Mouse (Mus musculus): ENCODE measurements around the gene Abtb1. TPM values are rescaled to one million over a fixed set of nuclear protein-coding genes. Genes with fewer than 3 reads are reported as not detected.

Gene Abtb1
- polyA plus RNA-seq, 1 experiment from 2014 or later = 24.1 TPM

- no peaks in the 10 kb centered on the region for H3K4me1 ChIP-seq (ENCODE audit: control insufficient read depth, insufficient read depth, low read length)
- peaks cover 14% of the 10 kb centered on the region; the same call in 1 of the 2 replicates for H3K36me3 ChIP-seq (ENCODE audit: control insufficient read depth, insufficient read depth, low read length)
- no peak for ATAC-seq (ENCODE audit: insufficient number of reproducible peaks, insufficient read depth, low FRiP score, low read depth)
- H3K9ac ChIP-seq (replicated peaks; ENCODE audit: low read depth, low read length) = no peak overlapping the region
- no peak overlapping the region for H3K4me2 ChIP-seq (replicated peaks; ENCODE audit: low read depth, low read length)
- H3K27ac ChIP-seq (ENCODE audit: low read length) = no peak overlapping the region
- H3K9me3 ChIP-seq (ENCODE audit: control insufficient read depth, low read depth, low read length) = no peaks in the 10 kb centered on the region
- no peaks in the 10 kb centered on the region for H3K27me3 ChIP-seq (ENCODE audit: control insufficient read depth, insufficient read depth, low read length)
- WGBS = 0% methylated on average over 2 of the region's 2 CpGs
- H3K4me3 ChIP-seq (ENCODE audit: low read depth, low read length) = no peak overlapping the region
Observed at GRCm38 (mm10) chr6:88860914-88861313, 19.1 kb upstream of the Abtb1 start.

- Histone ChIP-seq H3K4me2 (replicated peaks; ENCODE audit: low read depth, low read length) (no peak overlapping the region), H3K4me1 (ENCODE audit: control insufficient read depth, insufficient read depth, low read length) (no peaks in the 10 kb centered on the region), H3K36me3 (ENCODE audit: control insufficient read depth, insufficient read depth, low read length) (peaks cover 6% of the 10 kb centered on the region; the same call in 1 of the 2 replicates), H3K27me3 (ENCODE audit: control insufficient read depth, insufficient read depth, low read length) (no peaks in the 10 kb centered on the region), H3K4me3 (ENCODE audit: low read depth, low read length) (no peak overlapping the region), H3K9me3 (ENCODE audit: control insufficient read depth, low read depth, low read length) (no peaks in the 10 kb centered on the region), H3K27ac (ENCODE audit: low read length) (no peak overlapping the region), H3K9ac (replicated peaks; ENCODE audit: low read depth, low read length) (no peak overlapping the region)
- no peak for ATAC-seq (ENCODE audit: insufficient number of reproducible peaks, insufficient read depth, low FRiP score, low read depth)
- WGBS = 72% methylated on average over 7 of the region's 7 CpGs
Observed at GRCm38 (mm10) chr6:88858341-88858740, 16.6 kb upstream of the Abtb1 start.

GRCm38 (mm10) chr6:88857830-88858229 is 16.0 kb upstream of the Abtb1 start:
- no peak overlapping the region for H3K27ac ChIP-seq (ENCODE audit: low read length)

GRCm38 (mm10) chr6:88857249-88857648 is 15.5 kb upstream of the Abtb1 start:
- Histone ChIP-seq H3K27ac (ENCODE audit: low read length) (no peak overlapping the region), H3K36me3 (ENCODE audit: control insufficient read depth, insufficient read depth, low read length) (peaks cover 3% of the 10 kb centered on the region; the same call in 1 of the 2 replicates), H3K4me3 (ENCODE audit: low read depth, low read length) (no peak overlapping the region), H3K9me3 (ENCODE audit: control insufficient read depth, low read depth, low read length) (no peaks in the 10 kb centered on the region), H3K27me3 (ENCODE audit: control insufficient read depth, insufficient read depth, low read length) (no peaks in the 10 kb centered on the region), H3K4me1 (ENCODE audit: control insufficient read depth, insufficient read depth, low read length) (no peaks in the 10 kb centered on the region), H3K9ac (replicated peaks; ENCODE audit: low read depth, low read length) (no peak overlapping the region), H3K4me2 (replicated peaks; ENCODE audit: low read depth, low read length) (no peak overlapping the region)
- ATAC-seq (ENCODE audit: insufficient number of reproducible peaks, insufficient read depth, low FRiP score, low read depth) = no peak
- 37% methylated on average over 9 of the region's 9 CpGs for WGBS

More at GRCm38 (mm10) chr6:88857830-88858229, 16.0 kb upstream of the Abtb1 start:
- Histone ChIP-seq H3K27me3 (ENCODE audit: control insufficient read depth, insufficient read depth, low read length) (no peaks in the 10 kb centered on the region), H3K9me3 (ENCODE audit: control insufficient read depth, low read depth, low read length) (no peaks in the 10 kb centered on the region), H3K4me3 (ENCODE audit: low read depth, low read length) (no peak overlapping the region), H3K4me2 (replicated peaks; ENCODE audit: low read depth, low read length) (no peak overlapping the region), H3K36me3 (ENCODE audit: control insufficient read depth, insufficient read depth, low read length) (peaks cover 6% of the 10 kb centered on the region; the same call in 1 of the 2 replicates), H3K9ac (replicated peaks; ENCODE audit: low read depth, low read length) (no peak overlapping the region), H3K4me1 (ENCODE audit: control insufficient read depth, insufficient read depth, low read length) (no peaks in the 10 kb centered on the region)
- WGBS = 85% methylated on average over 6 of the region's 6 CpGs
- ATAC-seq (ENCODE audit: insufficient number of reproducible peaks, insufficient read depth, low FRiP score, low read depth) = no peak

- Histone ChIP-seq H3K9me3 (ENCODE audit: control insufficient read depth, low read depth, low read length) (no peaks in the 10 kb centered on the region), H3K4me3 (ENCODE audit: low read depth, low read length) (no peak overlapping the region), H3K27me3 (ENCODE audit: control insufficient read depth, insufficient read depth, low read length) (no peaks in the 10 kb centered on the region), H3K36me3 (ENCODE audit: control insufficient read depth, insufficient read depth, low read length) (no peaks in the 10 kb centered on the region), H3K27ac (ENCODE audit: low read length) (no peak overlapping the region), H3K4me2 (replicated peaks; ENCODE audit: low read depth, low read length) (no peak overlapping the region), H3K9ac (replicated peaks; ENCODE audit: low read depth, low read length) (no peak overlapping the region), H3K4me1 (ENCODE audit: control insufficient read depth, insufficient read depth, low read length) (no peaks in the 10 kb centered on the region)
- no peak for ATAC-seq (ENCODE audit: insufficient number of reproducible peaks, insufficient read depth, low FRiP score, low read depth)
- 22% methylated on average over 5 of the region's 5 CpGs for WGBS
Observed at GRCm38 (mm10) chr6:88855636-88856035, 13.9 kb upstream of the Abtb1 start.

GRCm38 (mm10) chr6:88854509-88854908 is 12.7 kb upstream of the Abtb1 start:
- Histone ChIP-seq H3K4me1 (ENCODE audit: control insufficient read depth, insufficient read depth, low read length) (no peaks in the 10 kb centered on the region), H3K36me3 (ENCODE audit: control insufficient read depth, insufficient read depth, low read length) (no peaks in the 10 kb centered on the region; the same call in 1 of the 2 replicates), H3K9me3 (ENCODE audit: control insufficient read depth, low read depth, low read length) (no peaks in the 10 kb centered on the region), H3K4me3 (ENCODE audit: low read depth, low read length) (no peak overlapping the region), H3K4me2 (replicated peaks; ENCODE audit: low read depth, low read length) (no peak overlapping the region), H3K27me3 (ENCODE audit: control insufficient read depth, insufficient read depth, low read length) (no peaks in the 10 kb centered on the region), H3K27ac (ENCODE audit: low read length) (no peak overlapping the region), H3K9ac (replicated peaks; ENCODE audit: low read depth, low read length) (no peak overlapping the region)
- no peak for ATAC-seq (ENCODE audit: insufficient number of reproducible peaks, insufficient read depth, low FRiP score, low read depth)
- WGBS = 71% methylated on average over 5 of the region's 5 CpGs

- H3K9me3 ChIP-seq (ENCODE audit: control insufficient read depth, low read depth, low read length) = no peaks in the 10 kb centered on the region
- no peaks in the 10 kb centered on the region; the same call in 1 of the 2 replicates for H3K36me3 ChIP-seq (ENCODE audit: control insufficient read depth, insufficient read depth, low read length)
- no peak overlapping the region for H3K4me3 ChIP-seq (ENCODE audit: low read depth, low read length)
- no peak overlapping the region for H3K27ac ChIP-seq (ENCODE audit: low read length)
- WGBS = 90% methylated on average over 7 of the region's 7 CpGs
- ATAC-seq (ENCODE audit: insufficient number of reproducible peaks, insufficient read depth, low FRiP score, low read depth) = no peak
- no peak overlapping the region for H3K9ac ChIP-seq (replicated peaks; ENCODE audit: low read depth, low read length)
- H3K4me2 ChIP-seq (replicated peaks; ENCODE audit: low read depth, low read length) = no peak overlapping the region
- H3K27me3 ChIP-seq (ENCODE audit: control insufficient read depth, insufficient read depth, low read length) = no peaks in the 10 kb centered on the region
- H3K4me1 ChIP-seq (ENCODE audit: control insufficient read depth, insufficient read depth, low read length) = no peaks in the 10 kb centered on the region
Observed at GRCm38 (mm10) chr6:88850034-88850433, 8.2 kb upstream of the Abtb1 start.

GRCm38 (mm10) chr6:88849270-88849669 is 7.5 kb upstream of the Abtb1 start:
- 54% methylated on average over 4 of the region's 4 CpGs for WGBS
- no peaks in the 10 kb centered on the region for H3K9me3 ChIP-seq (ENCODE audit: control insufficient read depth, low read depth, low read length)

GRCm38 (mm10) chr6:88847571-88847970 is 5.8 kb upstream of the Abtb1 start:
- no peak overlapping the region for H3K4me2 ChIP-seq (replicated peaks; ENCODE audit: low read depth, low read length)
- no peak overlapping the region for H3K27ac ChIP-seq (ENCODE audit: low read length)
- 54% methylated on average over 2 of the region's 2 CpGs for WGBS
- peaks cover 9% of the 10 kb centered on the region; the same call in 1 of the 2 replicates for H3K4me1 ChIP-seq (ENCODE audit: control insufficient read depth, insufficient read depth, low read length)
- H3K9me3 ChIP-seq (ENCODE audit: control insufficient read depth, low read depth, low read length) = no peaks in the 10 kb centered on the region
- H3K36me3 ChIP-seq (ENCODE audit: control insufficient read depth, insufficient read depth, low read length) = no peaks in the 10 kb centered on the region; the same call in 1 of the 2 replicates
- H3K9ac ChIP-seq (replicated peaks; ENCODE audit: low read depth, low read length) = no peak overlapping the region
- H3K27me3 ChIP-seq (ENCODE audit: control insufficient read depth, insufficient read depth, low read length) = no peaks in the 10 kb centered on the region
- ATAC-seq (ENCODE audit: insufficient number of reproducible peaks, insufficient read depth, low FRiP score, low read depth) = no peak
- H3K4me3 ChIP-seq (ENCODE audit: low read depth, low read length) = no peak overlapping the region

More at GRCm38 (mm10) chr6:88849270-88849669, 7.5 kb upstream of the Abtb1 start:
- H3K9ac ChIP-seq (replicated peaks; ENCODE audit: low read depth, low read length) = no peak overlapping the region
- no peak for ATAC-seq (ENCODE audit: insufficient number of reproducible peaks, insufficient read depth, low FRiP score, low read depth)
- no peaks in the 10 kb centered on the region; the same call in 1 of the 2 replicates for H3K36me3 ChIP-seq (ENCODE audit: control insufficient read depth, insufficient read depth, low read length)
- no peaks in the 10 kb centered on the region for H3K4me1 ChIP-seq (ENCODE audit: control insufficient read depth, insufficient read depth, low read length)
- no peak overlapping the region for H3K4me3 ChIP-seq (ENCODE audit: low read depth, low read length)
- no peak overlapping the region for H3K4me2 ChIP-seq (replicated peaks; ENCODE audit: low read depth, low read length)
- H3K27ac ChIP-seq (ENCODE audit: low read length) = no peak overlapping the region
- no peaks in the 10 kb centered on the region for H3K27me3 ChIP-seq (ENCODE audit: control insufficient read depth, insufficient read depth, low read length)

Measured in stomach, embryonic 14.5 days (tissue).